8 mouse cellular contexts compared by ENCODE assay signal in genomic region chr1:132355841-132356242, GRCm38 (mm10). TPM values are rescaled to one million over a fixed set of nuclear protein-coding genes. Genes with fewer than 3 reads are reported as not detected.
DNase-seq lines count a peak whose midpoint lies in the region; TF ChIP-seq lines count a peak whose summit lies in the region.

No protein-coding gene starts in this region.

- no peak overlapping the region for H3K4me3 ChIP-seq in gastrocnemius, adult 2 months
- no peak overlapping the region for H3K4me3 ChIP-seq in midbrain, embryonic 10.5 days

- DNase-seq in ZHBTc4 (ENCODE audit: low read depth, low spot score), result peak; percentile 90
- DNase-seq in cerebellum, postnatal 4 days (ENCODE audit: low spot score in 2 of 2), result peak; percentile 81 to 92
- peak; percentile 84 for DNase-seq in gastrocnemius, adult 2 months
- peak; percentile 88 for DNase-seq in induced T-regulatory cell, adult 2 months (ENCODE audit: low read depth)
- DNase-seq in left cerebral cortex, postnatal 10 days (ENCODE audit: extremely low spot score in 1 of 2, low spot score in 2 of 2), result peak; percentile 81 to 85
- DNase-seq in midbrain, embryonic 10.5 days (ENCODE audit: low spot score), result peak; percentile 89
- DNase-seq in right cerebral cortex, postnatal 4 days, result peak; percentile 77
- DNase-seq in yolk sac, embryonic 10.5 days (ENCODE audit: low spot score), result peak; percentile 84

- TF ChIP-seq CTCF in gastrocnemius, adult 2 months (IDR thresholded peaks at IDR 0.05), result peak; percentile 92

- WGBS in midbrain, embryonic 10.5 days, result 1% methylated on average over 3 of the region's 3 CpGs

- H3K9me3 ChIP-seq in midbrain, embryonic 10.5 days (replicated peaks), result peaks cover 6% of the 10 kb centered on the region

- H3K4me1 ChIP-seq in midbrain, embryonic 10.5 days, result peaks cover 36% of the 10 kb centered on the region

- peak overlapping the region; percentile 70; the same call in 1 of the 2 replicates for H3K27ac ChIP-seq in gastrocnemius, adult 2 months
- H3K27ac ChIP-seq in midbrain, embryonic 10.5 days (replicated peaks), result peak overlapping the region; percentile 84

- no peaks in the 10 kb centered on the region for H3K27me3 ChIP-seq in midbrain, embryonic 10.5 days (ENCODE audit: low read depth, poor library complexity, severe bottlenecking)

- intact Hi-C loops in gastrocnemius, adult 2 months (cut with DNase I), result loop anchor here (1.0 to 2.0 kb wide), 3 partner anchors 44 to 199 kb away; no protein-coding TSS in a partner anchor
- intact Hi-C loops in left cerebral cortex, postnatal 10 days (cut with DNase I), result loop anchor here (2.0 to 10.0 kb wide), 2 partner anchors 43 to 201 kb away; no protein-coding TSS in a partner anchor

- H3K36me3 ChIP-seq in midbrain, embryonic 10.5 days, result peaks cover 46% of the 10 kb centered on the region

RNA-seq across cellular contexts. Expression of gene Tmcc2, which starts 35.2 kb away (rescaled TPM):
- 10 to 100 TPM; 29.4 to 40.8 TPM for total RNA-seq in gastrocnemius, adult 2 months (2021)
- 100 to 1,000 TPM; 141 to 143 TPM for total RNA-seq in left cerebral cortex, postnatal 10 days (2021)
- polyA plus RNA-seq in midbrain, embryonic 10.5 days (2016; fragmentation: Nextera tagmentation; extraction: Ambion mirVana), result 9.6 and 13.3 TPM in 2 replicates

RNA-seq across cellular contexts. Expression of gene Nuak2, which starts 39.9 kb away (rescaled TPM):
- under 1 TPM; 0.38 to 0.98 TPM for total RNA-seq in gastrocnemius, adult 2 months (2021)
- 1 to 10 TPM; 1.1 to 1.3 TPM for total RNA-seq in left cerebral cortex, postnatal 10 days (2021)
- polyA plus RNA-seq in midbrain, embryonic 10.5 days (2016; fragmentation: Nextera tagmentation; extraction: Ambion mirVana), result 87.1 and 101 TPM in 2 replicates

RNA-seq across cellular contexts. Expression of gene Klhdc8a, which starts 57.4 kb away (rescaled TPM):
- total RNA-seq in gastrocnemius, adult 2 months (2021), result under 1 TPM; 0.13 to 0.31 TPM
- 10 to 100 TPM; 18.4 to 19.8 TPM for total RNA-seq in left cerebral cortex, postnatal 10 days (2021)
- 1.4 and 2.8 TPM in 2 replicates for polyA plus RNA-seq in midbrain, embryonic 10.5 days (2016; fragmentation: Nextera tagmentation; extraction: Ambion mirVana)

Comparison
In these comparisons a context has a peak if more than half of its experiments do, and no peak if none do; other contexts are left out.
1. RNA of gene Klhdc8a, which starts 57.4 kb away (total RNA-seq): 18.4 to 19.8 TPM in left cerebral cortex, postnatal 10 days; 0.13 to 0.31 TPM in gastrocnemius, adult 2 months; every median in the first group is over 10 times any median in the second.
2. Peak in every context shown above with its lines, with median percentiles within 50 percentile points of each other: DNase-seq.